Mouse (Mus musculus) liver, embryonic 12.5 days (tissue): ENCODE measurements around the gene Tifa. TPM values are rescaled to one million over a fixed set of nuclear protein-coding genes. Genes with fewer than 3 reads are reported as not detected.
"Not testable (repeated sequence)": the region's sequence is repeated elsewhere in the genome, so short reads cannot be mapped to it uniquely, and the experiment has no call there.

Experiments used
- ATAC-seq: fragments of 200-750 bp; cut with Nextera tagmentation; 2 replicates; pipeline ENCODE4 v1.8.0; 2017; ENCODE audit warnings: moderate number of reproducible peaks, mild to moderate bottlenecking, moderate library complexity
- H3K27ac ChIP-seq: fragments of 300-500 bp; sonication (generic); 2 replicates; pipeline ENCODE4 v1.5.1; 2016; ENCODE audit warnings: mild to moderate bottlenecking
- H3K27me3 ChIP-seq: fragments of 300-500 bp; sonication (generic); replicated peaks from 2 replicates; pipeline ENCODE4 v1.6.1; 2016; ENCODE audit warnings: mild to moderate bottlenecking, moderate library complexity
- H3K36me3 ChIP-seq: fragments of 300-500 bp; sonication (generic); 2 replicates; pipeline ENCODE4 v1.6.1; 2016; ENCODE audit warnings: mild to moderate bottlenecking, moderate library complexity
- H3K4me1 ChIP-seq: fragments of 300-500 bp; sonication (generic); 2 replicates; pipeline ENCODE4 v1.6.1; 2016
- H3K4me2 ChIP-seq: fragments of 300-500 bp; sonication (generic); 2 replicates; pipeline ENCODE4 v1.6.1; 2016; ENCODE audit warnings: mild to moderate bottlenecking, moderate library complexity
- H3K4me3 ChIP-seq: fragments of 300-500 bp; sonication (generic); 2 replicates; pipeline ENCODE4 v1.5.1; 2016; ENCODE audit warnings: mild to moderate bottlenecking, moderate library complexity
- H3K9ac ChIP-seq: fragments of 300-500 bp; sonication (generic); 2 replicates; pipeline ENCODE4 v1.6.1; 2016; ENCODE audit warnings: mild to moderate bottlenecking, moderate library complexity
- H3K9me3 ChIP-seq: fragments of 300-500 bp; sonication (generic); replicated peaks from 2 replicates; pipeline ENCODE4 v1.6.1; 2016; ENCODE audit warnings: mild to moderate bottlenecking, moderate library complexity
- WGBS: fragments of 180-500 bp; shearing (Covaris S2); methylation state at CpG from one replicate; pipeline ENCODE4 v1.1.7; 2016; ENCODE audit not compliant: insufficient replicate concordance; 5-methylcytosine and 5-hydroxymethylcytosine counted together
- polyA plus RNA-seq: library from polyadenylated mRNA; unstranded; fragments of >200 nt; fragmentation: Nextera tagmentation; extraction: Ambion mirVana; gene quantifications from 2 replicates; pipeline ENCODE4 v1.2.1, GENCODE M21; 2016

Tifa gene
- polyA plus RNA-seq, 1 experiment from 2014 or later = 13.7 TPM

DNA sequence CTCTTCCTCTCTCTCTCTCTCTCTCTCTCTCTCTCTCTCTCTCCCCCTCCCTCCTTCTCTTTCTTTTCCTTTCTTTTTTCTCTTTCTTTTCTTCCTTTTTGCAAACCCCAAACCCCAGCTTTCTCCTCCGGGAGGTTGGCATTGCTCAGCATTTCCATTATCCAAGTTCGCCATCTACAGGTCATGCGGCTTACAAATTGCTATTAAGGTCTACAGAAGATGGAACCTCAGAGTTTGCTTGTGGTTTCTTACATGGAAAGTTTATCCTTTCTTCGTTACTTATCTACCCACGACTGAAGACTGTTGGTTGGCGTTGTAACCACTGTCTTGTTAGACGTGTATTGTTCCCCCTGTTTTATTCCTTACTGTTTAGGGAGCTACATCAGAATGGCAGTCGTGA, 30.4 kb upstream of the Tifa start:
- 8% methylated on average over 8 of the region's 8 CpGs for WGBS
- H3K27ac ChIP-seq = no peak overlapping the region
- H3K9ac ChIP-seq = no peak overlapping the region
- no peaks in the 10 kb centered on the region for H3K9me3 ChIP-seq
- H3K27me3 ChIP-seq = peaks cover 13% of the 10 kb centered on the region
- ATAC-seq = no peak
- H3K4me3 ChIP-seq = no peak overlapping the region
- H3K4me2 ChIP-seq = no peak overlapping the region
- H3K36me3 ChIP-seq = no peaks in the 10 kb centered on the region
- H3K4me1 ChIP-seq = peaks cover 12% of the 10 kb centered on the region; the same call in 1 of the 2 replicates

DNA sequence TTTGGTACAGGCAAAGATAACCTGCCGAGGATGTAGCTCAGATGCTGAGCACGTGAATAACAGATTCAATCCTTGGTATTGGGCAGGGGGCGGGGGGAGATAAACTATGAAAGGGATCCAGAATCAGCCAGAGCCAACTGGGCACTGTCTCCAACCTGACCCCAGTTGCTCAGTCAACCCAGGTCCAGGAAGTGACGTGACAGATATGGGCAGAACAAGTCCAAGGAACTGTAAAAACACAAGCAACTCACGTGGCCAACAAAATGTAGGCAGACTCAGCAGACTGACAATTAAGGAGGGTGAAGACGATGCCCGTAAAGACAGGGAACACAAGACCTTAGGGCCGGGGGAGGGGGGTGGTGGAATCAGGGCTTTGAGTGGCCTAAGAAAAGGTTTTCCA, 27.2 kb upstream of the Tifa start:
- ATAC-seq = no peak
- peaks cover 12% of the 10 kb centered on the region; the same call in 1 of the 2 replicates for H3K4me1 ChIP-seq
- H3K4me2 ChIP-seq = no peak overlapping the region
- H3K27me3 ChIP-seq = peaks cover 11% of the 10 kb centered on the region; the same call in 1 of the 2 replicates
- no peaks in the 10 kb centered on the region for H3K36me3 ChIP-seq
- no peak overlapping the region for H3K27ac ChIP-seq
- no peak overlapping the region for H3K4me3 ChIP-seq
- H3K9ac ChIP-seq = no peak overlapping the region
- no peaks in the 10 kb centered on the region for H3K9me3 ChIP-seq
- 58% methylated on average over 8 of the region's 8 CpGs for WGBS

DNA sequence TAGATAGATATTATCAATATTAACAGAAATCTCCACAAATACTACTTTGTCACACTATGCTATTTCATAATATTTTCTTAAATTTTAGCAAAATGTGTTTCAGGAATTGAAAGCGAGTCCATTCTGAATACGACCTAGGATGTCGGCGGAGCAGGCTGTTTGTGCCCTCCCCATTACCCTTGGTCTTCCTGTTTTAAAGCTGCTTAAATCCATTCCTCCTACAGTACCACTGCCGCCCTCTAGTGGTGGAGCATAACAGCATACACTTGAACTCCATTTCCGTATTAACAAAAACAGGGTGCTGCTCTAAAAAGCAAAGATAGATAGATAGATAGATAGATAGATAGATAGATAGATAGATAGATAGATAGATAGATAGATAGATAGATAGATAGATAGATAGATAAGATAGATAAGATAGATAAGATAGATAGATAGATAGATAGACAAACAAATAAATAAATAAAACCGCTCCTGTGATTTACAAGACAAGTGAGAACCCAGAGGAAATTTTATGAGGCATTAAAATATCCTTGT, 26.5 kb upstream of the Tifa start:
- no peak; the same call in 1 of the 2 replicates for ATAC-seq
- WGBS = 22% methylated on average over 7 of the region's 7 CpGs
- H3K4me2 ChIP-seq = peak overlapping the region; percentile 23; the same call in 1 of the 2 replicates

DNA sequence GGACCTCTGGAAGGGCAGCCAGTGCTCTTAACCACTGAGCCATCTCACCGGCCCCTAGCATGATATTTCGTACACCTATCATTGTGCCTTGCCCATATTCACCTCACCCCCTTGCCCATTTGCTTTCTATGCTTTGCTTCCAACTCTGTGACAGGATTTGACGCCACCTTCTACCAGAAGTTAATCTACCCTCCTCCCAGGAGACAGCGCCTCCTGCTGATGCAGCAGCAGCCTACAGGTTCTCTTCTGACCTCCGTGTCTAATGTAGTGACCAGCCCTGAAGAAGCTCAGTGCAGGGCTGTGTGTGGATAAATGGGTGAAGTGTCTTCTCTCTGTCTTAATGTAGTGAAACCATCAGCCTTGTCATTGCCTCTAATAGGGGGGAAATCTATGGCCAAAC, 25.1 kb upstream of the Tifa start:
- Histone ChIP-seq H3K4me1 (no peaks in the 10 kb centered on the region), H3K27ac (no peak overlapping the region), H3K9ac (no peak overlapping the region), H3K9me3 (no peaks in the 10 kb centered on the region), H3K4me3 (no peak overlapping the region), H3K36me3 (no peaks in the 10 kb centered on the region), H3K27me3 (peaks cover 11% of the 10 kb centered on the region; the same call in 1 of the 2 replicates), H3K4me2 (no peak overlapping the region)
- WGBS = 53% methylated on average over 5 of the region's 5 CpGs
- ATAC-seq = no peak

More for the DNA sequence above, 26.5 kb upstream of the Tifa start:
- Histone ChIP-seq H3K4me3 (no peak overlapping the region), H3K27me3 (peaks cover 11% of the 10 kb centered on the region; the same call in 1 of the 2 replicates), H3K9me3 (no peaks in the 10 kb centered on the region), H3K36me3 (no peaks in the 10 kb centered on the region), H3K27ac (no peak overlapping the region), H3K4me1 (peaks cover 10% of the 10 kb centered on the region; the same call in 1 of the 2 replicates), H3K9ac (no peak overlapping the region)

DNA sequence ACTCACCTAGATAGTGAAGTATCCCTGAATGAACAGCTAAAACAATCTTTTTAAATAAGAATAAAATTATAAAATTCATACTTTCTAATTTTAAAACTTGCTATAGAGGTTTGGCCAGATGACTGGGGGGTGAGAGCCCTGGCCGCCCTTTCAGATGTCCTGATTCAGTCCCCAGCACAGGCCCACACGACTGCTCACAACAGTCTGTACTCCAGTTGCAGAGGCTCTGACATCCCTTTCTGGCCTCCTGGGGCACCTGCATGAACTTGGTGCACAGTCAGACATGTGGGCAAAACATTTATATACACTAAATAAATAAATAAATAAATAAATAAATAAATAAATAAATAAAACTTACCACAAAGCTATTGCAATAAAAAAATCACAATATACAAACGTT, 23.6 kb upstream of the Tifa start:
- 46% methylated on average over 3 of the region's 3 CpGs for whole genome bisulfite sequencing
- no peaks in the 10 kb centered on the region for H3K4me1 ChIP-seq
- ATAC-seq = no peak
- no peak overlapping the region for H3K27ac ChIP-seq
- H3K4me3 ChIP-seq = no peak overlapping the region
- no peaks in the 10 kb centered on the region for H3K36me3 ChIP-seq
- no peaks in the 10 kb centered on the region for H3K9me3 ChIP-seq
- peaks cover 9% of the 10 kb centered on the region; the same call in 1 of the 2 replicates for H3K27me3 ChIP-seq
- no peak overlapping the region for H3K9ac ChIP-seq
- H3K4me2 ChIP-seq = no peak overlapping the region

DNA sequence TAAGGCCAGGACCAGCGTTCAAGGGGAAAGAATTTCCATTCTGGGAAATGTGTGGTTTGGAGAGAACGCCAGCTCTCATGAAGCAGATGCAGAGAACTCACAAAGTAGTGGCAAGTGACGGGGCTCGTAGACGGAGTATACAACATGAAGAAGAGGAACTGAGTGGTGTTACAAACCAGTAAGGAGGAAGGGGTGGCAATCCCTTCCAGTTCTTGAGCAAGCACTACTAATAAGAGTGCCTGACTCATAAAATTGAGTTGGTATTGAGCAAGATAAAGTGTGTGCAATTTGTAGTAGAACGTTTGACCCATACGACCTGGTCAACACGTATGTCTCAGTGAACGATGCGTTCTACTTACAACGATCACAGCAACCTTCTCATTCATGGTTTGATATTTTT, 20.5 kb upstream of the Tifa start:
- Histone ChIP-seq H3K4me2 (no peak overlapping the region), H3K4me1 (no peaks in the 10 kb centered on the region), H3K9me3 (no peaks in the 10 kb centered on the region), H3K27ac (no peak overlapping the region), H3K36me3 (no peaks in the 10 kb centered on the region), H3K9ac (no peak overlapping the region), H3K4me3 (no peak overlapping the region), H3K27me3 (0 out of 2 replicates have a peak, but pooled peaks cover 5% of the 10 kb centered on the region)
- no peak for ATAC-seq
- 62% methylated on average over 11 of the region's 11 CpGs for WGBS

DNA sequence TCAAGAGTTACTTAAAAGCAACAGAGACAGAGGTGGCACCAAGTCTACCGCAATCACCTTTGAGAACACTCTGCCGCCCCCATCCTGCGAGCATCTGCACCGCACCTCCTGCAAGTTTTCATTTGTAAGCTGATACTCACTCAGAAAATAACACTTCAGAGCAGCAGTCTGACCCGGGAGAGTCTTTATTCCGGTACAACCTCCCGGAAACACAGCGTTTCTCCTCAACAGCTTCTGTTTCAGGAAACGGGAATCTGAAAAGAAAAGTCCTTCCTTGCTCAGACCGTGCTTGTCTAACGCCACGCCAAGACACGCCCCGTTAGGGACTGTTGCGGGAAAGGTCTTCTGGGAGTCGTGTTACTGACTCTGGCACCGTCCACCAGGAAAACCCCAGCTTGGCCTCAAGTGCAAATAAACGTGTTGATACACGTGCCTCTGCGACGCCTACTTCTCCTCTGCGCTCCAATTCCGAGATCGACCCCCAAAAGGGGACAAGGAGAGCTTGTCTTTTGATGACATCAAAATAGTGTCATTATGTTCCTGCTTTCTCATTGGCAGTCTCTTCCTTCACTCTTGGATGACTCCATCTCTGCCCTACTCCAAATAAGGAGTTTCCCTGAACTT, 9.5 kb upstream of the Tifa start, which contains the start of gene Alpk1:
Alpk1 (minus strand) TSS at position 507 of the 624 bp plus-strand sequence.
- Histone ChIP-seq H3K36me3 (no peaks in the 10 kb centered on the region), H3K27me3 (no peaks in the 10 kb centered on the region), H3K9me3 (no peaks in the 10 kb centered on the region), H3K4me2 (peak within 1 kb of the TSS; percentile 75), H3K9ac (peak within 1 kb of the TSS; percentile 59), H3K27ac (no peak within 1 kb of the TSS), H3K4me1 (peaks cover 10% of the 10 kb centered on the region), H3K4me3 (peak within 1 kb of the TSS; percentile 60)
- WGBS = 2% methylated on average over 24 of the region's 24 CpGs
- peak; percentile 79 for ATAC-seq

DNA sequence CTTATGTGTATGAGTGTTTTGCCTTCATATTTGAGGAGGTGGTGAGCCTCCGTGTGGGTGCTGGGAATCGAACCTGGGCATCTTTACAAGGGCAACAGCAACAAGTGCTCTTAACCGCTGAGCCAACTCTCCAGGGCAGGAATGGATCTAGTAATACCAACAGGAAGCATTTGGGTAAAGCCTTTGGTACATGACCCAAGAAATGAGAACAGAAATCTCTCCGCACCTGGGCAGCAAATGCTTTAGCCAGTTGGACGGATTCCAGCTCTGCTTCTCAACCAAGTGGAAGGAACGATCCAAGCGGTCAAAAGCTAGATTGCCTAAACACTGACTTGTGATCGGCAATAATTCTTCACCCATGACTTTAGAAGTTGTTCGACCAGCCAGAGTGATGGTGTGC, 8.7 kb upstream of the Tifa start:
- Histone ChIP-seq H3K4me2 (no peak overlapping the region), H3K9me3 (no peaks in the 10 kb centered on the region), H3K4me3 (no peak overlapping the region), H3K4me1 (peaks cover 10% of the 10 kb centered on the region), H3K27me3 (no peaks in the 10 kb centered on the region), H3K36me3 (no peaks in the 10 kb centered on the region), H3K27ac (no peak overlapping the region), H3K9ac (no peak overlapping the region)
- 86% methylated on average over 9 of the region's 9 CpGs for WGBS
- no peak for ATAC-seq

DNA sequence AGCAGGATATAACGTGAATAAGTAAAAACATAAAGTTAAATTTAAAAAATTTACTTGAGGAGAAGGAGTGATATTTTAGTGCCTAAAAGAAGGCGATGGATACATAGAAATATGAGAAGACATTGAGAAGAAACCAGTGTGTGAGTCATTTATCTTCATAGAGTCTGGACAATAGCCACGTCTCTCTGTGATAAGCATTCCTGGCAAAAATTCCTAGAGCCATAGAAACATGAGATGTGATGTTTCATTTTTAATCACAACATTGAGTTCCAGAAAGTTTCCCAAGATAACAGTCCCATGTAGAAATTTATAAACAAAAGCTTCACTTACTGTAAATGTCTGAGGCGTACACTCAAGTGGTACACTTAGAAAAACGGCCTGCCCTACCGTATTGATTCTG, 6.7 kb upstream of the Tifa start:
- no peak for ATAC-seq
- Histone ChIP-seq H3K27me3 (no peaks in the 10 kb centered on the region), H3K4me3 (no peak overlapping the region), H3K27ac (no peak overlapping the region), H3K4me2 (no peak overlapping the region), H3K36me3 (no peaks in the 10 kb centered on the region), H3K9me3 (no peaks in the 10 kb centered on the region), H3K9ac (no peak overlapping the region), H3K4me1 (peaks cover 12% of the 10 kb centered on the region)
- WGBS = 80% methylated on average over 6 of the region's 6 CpGs

DNA sequence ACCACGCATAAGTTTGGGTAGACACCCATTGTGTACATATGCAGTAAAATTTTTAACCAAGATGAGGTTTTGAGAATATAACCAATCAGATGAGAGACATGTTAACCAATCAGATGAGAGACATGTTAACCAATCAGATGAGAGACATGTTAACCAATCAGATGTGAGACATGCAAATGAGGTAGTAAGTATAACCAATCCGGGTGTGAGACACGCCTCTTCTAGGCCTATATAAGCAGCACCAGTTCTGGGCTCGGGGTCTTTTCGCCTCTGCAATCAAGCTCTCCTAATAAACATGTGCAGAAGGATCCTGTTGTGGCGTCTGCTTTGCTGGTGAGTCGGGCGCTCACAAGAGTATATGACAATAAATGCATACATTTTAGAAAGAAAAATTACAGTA, 5.9 kb upstream of the Tifa start:
- H3K4me2 ChIP-seq, H3K27me3 ChIP-seq, H3K4me3 ChIP-seq, H3K36me3 ChIP-seq, H3K27ac ChIP-seq, H3K9me3 ChIP-seq, ATAC-seq, H3K9ac ChIP-seq: not testable (repeated sequence)
- 80% methylated on average over 8 of the region's 8 CpGs for WGBS
- peaks cover 15% of the 10 kb centered on the region for H3K4me1 ChIP-seq

DNA sequence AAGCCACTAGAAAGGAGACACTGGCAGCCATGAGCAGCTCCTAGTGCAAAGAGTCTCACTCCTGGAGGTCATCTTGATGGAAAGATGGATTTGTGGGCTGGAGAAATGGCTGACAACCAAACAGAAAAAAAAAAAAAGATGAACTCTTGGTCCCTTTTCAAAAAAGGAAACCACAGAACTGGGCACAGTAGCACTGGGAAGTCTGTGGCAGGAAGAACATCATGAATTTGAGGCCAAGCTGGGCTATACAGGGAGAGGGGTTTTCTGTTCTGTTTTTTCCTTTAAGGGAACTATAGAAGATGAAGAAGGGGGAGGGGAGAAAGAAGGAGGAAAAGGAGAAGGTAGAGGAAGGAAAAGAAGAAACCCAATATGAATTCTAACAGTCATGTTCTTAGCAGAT, 2.6 kb upstream of the Tifa start:
- Histone ChIP-seq H3K9ac (no peak overlapping the region), H3K27me3 (no peaks in the 10 kb centered on the region; the same call in 1 of the 2 replicates), H3K4me1 (peaks cover 25% of the 10 kb centered on the region), H3K9me3 (no peaks in the 10 kb centered on the region), H3K4me2 (no peak overlapping the region), H3K4me3 (no peak overlapping the region), H3K27ac (no peak overlapping the region), H3K36me3 (no peaks in the 10 kb centered on the region)
- no peak for ATAC-seq

DNA sequence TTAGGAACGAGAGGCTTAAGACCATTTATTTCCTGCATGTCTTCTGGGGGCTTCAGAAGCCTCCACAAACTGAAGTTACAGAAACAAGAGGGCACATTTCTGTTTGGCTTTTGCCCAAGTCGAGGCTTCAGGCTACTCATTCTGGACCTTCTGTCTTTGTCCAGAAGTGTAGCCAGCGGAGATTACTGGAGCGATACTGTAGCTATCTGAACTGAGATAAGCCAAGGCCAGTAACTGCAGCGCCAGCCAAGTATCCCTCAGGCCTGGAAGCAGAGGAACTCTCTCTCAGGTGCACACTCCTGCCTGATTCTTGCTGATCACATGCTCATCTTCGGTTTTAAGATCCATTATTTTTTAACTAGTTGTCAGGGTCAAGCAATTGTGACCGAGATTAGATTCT, 1.6 kb upstream of the Tifa start:
- no peak for ATAC-seq

More for the DNA sequence above, 1.6 kb upstream of the Tifa start:
- H3K4me1 ChIP-seq = peaks cover 35% of the 10 kb centered on the region
- no peaks in the 10 kb centered on the region; the same call in 1 of the 2 replicates for H3K27me3 ChIP-seq
- no peak overlapping the region for H3K4me2 ChIP-seq
- H3K4me3 ChIP-seq = no peak overlapping the region
- H3K9ac ChIP-seq = no peak overlapping the region
- H3K9me3 ChIP-seq = no peaks in the 10 kb centered on the region
- no peaks in the 10 kb centered on the region for H3K36me3 ChIP-seq
- 47% methylated on average over 7 of the region's 7 CpGs for WGBS
- H3K27ac ChIP-seq = no peak overlapping the region
